ENCODE assay signal across 9 mouse cellular contexts in the genomic region with DNA sequence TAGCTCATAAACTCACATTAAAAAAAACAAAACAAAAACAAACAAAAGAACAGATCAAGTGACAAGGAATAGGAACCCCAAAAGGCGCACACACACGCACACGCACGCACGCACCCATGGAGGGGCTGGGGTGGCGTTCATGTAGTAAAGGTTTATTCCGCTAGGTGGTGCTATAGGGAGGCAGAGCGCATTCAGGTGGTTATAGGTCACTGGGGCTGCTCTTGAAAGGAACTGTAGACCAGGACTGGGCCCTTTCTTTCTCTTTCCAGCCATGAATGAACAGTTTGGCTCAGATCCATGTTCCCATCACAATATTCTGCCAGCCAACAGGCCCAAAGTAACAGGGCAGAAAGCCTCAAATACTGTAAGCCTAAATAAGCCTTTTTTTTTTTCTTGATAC. TPM values are rescaled to one million over a fixed set of nuclear protein-coding genes. Genes with fewer than 3 reads are reported as not detected.
DNase-seq lines count a peak whose midpoint lies in the region; TF ChIP-seq lines count a peak whose summit lies in the region.
"Had no signal": no experiment of that assay in that cellular context is flagged by ENCODE, and none has a peak within 500 bp of the region (broad histone marks: within the 10 kb centered on the region; RNA-seq: fewer than 3 reads in every experiment).

No protein-coding gene starts in this region.

- no peaks in the 10 kb centered on the region for H3K27me3 ChIP-seq in ES-Bruce4 (ENCODE audit: control insufficient read depth, insufficient read depth, low read length, poor library complexity, severe bottlenecking)

- TF ChIP-seq POLR2A in ES-Bruce4 (IDR thresholded peaks at IDR 0.05; ENCODE audit: insufficient read depth, low read length), result no peak

- intact Hi-C loops in left cerebral cortex, adult 2 months (cut with DNase I), result no loop called here

- no peaks in the 10 kb centered on the region for H3K9me3 ChIP-seq in ES-Bruce4 (replicated peaks; ENCODE audit: control insufficient read depth, insufficient read depth, low read length, poor library complexity, severe bottlenecking)

- H3K9ac ChIP-seq in ES-Bruce4 (ENCODE audit: low read depth, poor library complexity, severe bottlenecking), result no peak overlapping the region

- no peak for DNase-seq in left cerebral cortex, adult 2 months (ENCODE audit: extremely low spot score in 1 of 2, low spot score in 2 of 2)
- DNase-seq in left cerebral cortex, adult 8-10 months (ENCODE audit: low spot score in 2 of 2), result no peak
- peak; percentile 42 to 43 for DNase-seq in B cell, adult 2 months
- DNase-seq in induced T-regulatory cell, adult 2 months (ENCODE audit: low read depth), result peak; percentile 71
- no peak for DNase-seq in embryo, embryonic 11 days
- no peak for DNase-seq in ovary, postnatal 10 days (ENCODE audit: low spot score)
- DNase-seq: adrenal gland, postnatal 10 days; cerebellum, postnatal 14 days had no signal

- TF ChIP-seq EP300 in ES-Bruce4 (IDR thresholded peaks at IDR 0.05; ENCODE audit: insufficient read depth, low read depth, low read length), result no peak

- H3K36me3 ChIP-seq in ES-Bruce4 (ENCODE audit: control insufficient read depth, insufficient read depth, low read length, poor library complexity, severe bottlenecking), result peaks cover 10% of the 10 kb centered on the region

- no peak overlapping the region for H3K4me3 ChIP-seq in left cerebral cortex, adult 2 months
- H3K4me3 ChIP-seq in ES-Bruce4 (ENCODE audit: low read depth, low read length), result no peak overlapping the region

- H3K4me1 ChIP-seq in ES-Bruce4 (ENCODE audit: control insufficient read depth, insufficient read depth, low read length), result no peaks in the 10 kb centered on the region

- H3K27ac ChIP-seq in left cerebral cortex, adult 2 months, result no peak overlapping the region
- H3K27ac ChIP-seq in ES-Bruce4 (ENCODE audit: insufficient read depth, low read length), result no peak overlapping the region

- peak; percentile 29 for TF ChIP-seq CTCF in left cerebral cortex, adult 2 months (IDR thresholded peaks at IDR 0.05)
- peak; percentile 75 for TF ChIP-seq CTCF in ES-Bruce4 (IDR thresholded peaks at IDR 0.05; ENCODE audit: low read depth, low read length)

RNA-seq across cellular contexts. Expression of gene Slc7a1, which starts 53.2 kb away (rescaled TPM):
- total RNA-seq in left cerebral cortex, adult 2 months (2021), result 10 to 100 TPM; 27.3 to 28.7 TPM
- total RNA-seq in left cerebral cortex, adult 8-10 months (2022), result 10 to 100 TPM; 23.7 to 27.8 (median 27.4) TPM
- 21.6 and 27.1 TPM in 2 replicates for polyA plus RNA-seq in ES-Bruce4 (2011; ENCODE audit: insufficient read depth, insufficient read length, low read depth, missing spikeins)

Comparison
In these comparisons a context has a peak if more than half of its experiments do, and no peak if none do; other contexts are left out.
1. DNase-seq: peak in B cell, adult 2 months (2 of 2) and induced T-regulatory cell, adult 2 months (single experiment); none in left cerebral cortex, adult 2 months (0 of 2), left cerebral cortex, adult 8-10 months (0 of 2), embryo, embryonic 11 days (single experiment) and ovary, postnatal 10 days (single experiment).